Mouse (Mus musculus) cerebellum, adult 2 months (tissue): ENCODE data around the gene Cd47. TPM values are rescaled to one million over a fixed set of nuclear protein-coding genes. Genes with fewer than 3 reads are reported as not detected.

ENCODE experiments used
- DNase-seq, 2 experiments: peaks; one replicate each; pipeline ENCODE4 v3.0.0; 2021
- H3K27ac ChIP-seq: fragments of 200-500 bp; 2 replicates; pipeline ENCODE4 v1.5.1; 2012; ENCODE audit warnings: low read length, control low read depth, inconsistent platforms; ENCODE audit not compliant: insufficient read depth
- H3K27me3 ChIP-seq: fragments of 200-500 bp; 2 replicates; pipeline ENCODE4 v1.6.1; 2012; ENCODE audit warnings: inconsistent platforms, mild to moderate bottlenecking, low read length, moderate library complexity; ENCODE audit not compliant: control insufficient read depth, insufficient read depth
- H3K4me1 ChIP-seq: fragments of 200-500 bp; 2 replicates; pipeline ENCODE4 v1.6.1; 2011; ENCODE audit warnings: low read length; ENCODE audit not compliant: control insufficient read depth, insufficient read depth
- H3K4me3 ChIP-seq: fragments of 200-500 bp; replicated peaks from 2 replicates; pipeline ENCODE3; 2011; ENCODE audit warnings: mild to moderate bottlenecking, low read depth, low read length, control low read depth; ENCODE audit not compliant: insufficient read depth
- CTCF ChIP-seq: fragments of 200-500 bp; IDR thresholded peaks from 2 replicates; pipeline ENCODE4 v1.5.1; 2011; ENCODE audit warnings: low read depth, mild to moderate bottlenecking, control low read depth, low read length, moderate library complexity, borderline replicate concordance; ENCODE audit not compliant: insufficient read depth
- POLR2A ChIP-seq: fragments of 200-500 bp; IDR thresholded peaks from 2 replicates; pipeline ENCODE4 v1.6.1; 2011; ENCODE audit warnings: low read length, control low read depth, borderline replicate concordance; ENCODE audit not compliant: insufficient read depth
- WGBS: fragments of 180-500 bp; shearing (Covaris S2); methylation state at CpG from one replicate; pipeline ENCODE4 v1.1.7; 2018; 5-methylcytosine and 5-hydroxymethylcytosine counted together
- polyA plus RNA-seq: library from polyadenylated mRNA; depleted of rRNA; stranded (reverse); fragments of >200 nt; gene quantifications from 2 replicates; pipeline ENCODE4 v1.2.3, GENCODE M21; 2012

Cd47 gene
- polyA plus RNA-seq, 1 experiment: 123 TPM

- 89% methylated on average over 7 of the region's 7 CpGs for WGBS
- TF ChIP-seq CTCF: no peak
- no peak for TF ChIP-seq POLR2A
- DNase-seq: no peak
- no peak overlapping the region for H3K4me3 ChIP-seq
- peaks cover 5% of the 10 kb centered on the region; the same call in 1 of the 2 replicates for H3K4me1 ChIP-seq
- H3K27ac ChIP-seq: no peak overlapping the region
- H3K27me3 ChIP-seq: no peaks in the 10 kb centered on the region
These were observed 23.4 kb upstream of the Cd47 start for GRCm38 (mm10) chr16:49776981-49777380.

GRCm38 (mm10) chr16:49781556-49782156, 18.7 kb upstream of the Cd47 start:
- WGBS: 93% methylated on average over 5 of the region's 5 CpGs
- Histone ChIP-seq H3K27ac (no peak overlapping the region), H3K4me1 (no peaks in the 10 kb centered on the region), H3K27me3 (no peaks in the 10 kb centered on the region), H3K4me3 (no peak overlapping the region)
- no peak for DNase-seq
- TF ChIP-seq CTCF (no peak), POLR2A (no peak)

DNA sequence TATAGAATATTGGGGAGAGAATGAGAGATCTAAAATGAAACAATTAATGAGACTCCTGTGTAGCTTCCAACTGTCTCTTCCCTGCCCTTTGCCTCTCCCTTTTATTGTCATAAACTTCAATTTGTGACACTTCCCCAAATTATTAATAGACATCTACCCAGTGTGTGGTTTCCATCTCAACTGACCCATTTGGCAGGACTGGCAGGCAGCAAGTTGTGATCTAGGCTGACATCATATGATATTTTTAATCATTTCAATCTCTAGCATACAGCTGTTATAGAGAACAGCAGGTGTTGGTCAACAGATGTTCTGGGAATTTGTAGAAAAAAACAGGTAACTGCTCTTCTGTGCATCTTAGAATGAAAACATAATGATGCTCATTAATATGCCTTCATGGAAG, 17.0 kb upstream of the Cd47 start:
- Histone ChIP-seq H3K4me3 (no peak overlapping the region), H3K4me1 (no peaks in the 10 kb centered on the region), H3K27ac (no peak overlapping the region), H3K27me3 (no peaks in the 10 kb centered on the region)
- TF ChIP-seq POLR2A (no peak), CTCF (no peak)
- peak in 1 of 2 experiments; percentile 53 for DNase-seq

GRCm38 (mm10) chr16:49786116-49786515, 14.2 kb upstream of the Cd47 start:
- Histone ChIP-seq H3K27me3 (no peaks in the 10 kb centered on the region), H3K4me1 (no peaks in the 10 kb centered on the region), H3K4me3 (no peak overlapping the region), H3K27ac (no peak overlapping the region)
- no peak for DNase-seq
- TF ChIP-seq POLR2A: no peak
- TF ChIP-seq CTCF: no peak
- 92% methylated on average over 6 of the region's 6 CpGs for WGBS

- WGBS: 92% methylated on average over 5 of the region's 5 CpGs
- Histone ChIP-seq H3K4me1 (no peaks in the 10 kb centered on the region), H3K4me3 (no peak overlapping the region), H3K27ac (no peak overlapping the region), H3K27me3 (no peaks in the 10 kb centered on the region)
- DNase-seq: no peak
- TF ChIP-seq CTCF (no peak), POLR2A (no peak)
These were observed 12.6 kb upstream of the Cd47 start for GRCm38 (mm10) chr16:49787714-49788113.

DNA sequence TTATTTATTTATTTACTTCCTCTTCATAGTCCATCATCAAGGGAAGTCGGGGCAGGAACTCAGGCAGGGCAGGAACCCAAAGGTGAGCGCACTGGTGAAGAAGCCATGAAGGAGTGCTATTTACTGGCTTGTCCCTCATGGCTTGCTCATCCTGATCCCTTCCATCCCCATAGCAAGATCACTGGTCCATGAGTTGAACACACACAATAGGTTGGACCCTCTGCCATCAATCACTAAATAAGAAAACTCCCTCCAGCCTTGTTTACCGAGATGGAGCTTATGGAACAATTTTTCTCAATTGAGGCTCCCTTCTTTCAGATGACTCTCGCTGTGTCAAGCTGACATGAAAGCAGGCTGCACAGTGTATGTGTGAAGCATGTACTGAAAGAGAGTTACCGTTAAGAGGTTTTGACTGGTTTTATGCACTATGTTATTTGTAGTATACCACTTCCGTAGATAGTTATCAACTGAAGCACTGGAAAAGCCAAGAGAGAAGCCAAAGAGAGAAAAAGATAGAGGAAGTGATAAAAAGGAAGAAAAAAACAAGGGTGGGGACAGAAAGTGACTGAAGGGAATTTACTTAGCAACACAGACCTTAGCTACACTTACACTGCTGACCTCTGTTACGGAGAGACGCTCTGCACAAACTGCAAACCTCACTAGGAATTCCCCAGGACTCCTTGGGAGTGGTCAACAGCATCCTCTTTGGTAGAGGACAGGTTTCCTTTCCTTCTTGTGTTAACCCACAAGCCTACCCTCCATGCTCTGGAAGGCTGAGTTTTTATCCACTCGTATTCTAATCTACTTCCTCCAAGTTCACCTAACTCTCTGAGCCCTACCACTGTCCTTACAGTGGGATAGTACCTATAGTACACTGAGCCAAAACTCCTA, 9.5 kb upstream of the Cd47 start:
- 87% methylated on average over 9 of the region's 9 CpGs for WGBS
- no peak overlapping the region for H3K4me3 ChIP-seq
- no peak overlapping the region for H3K27ac ChIP-seq
- no peaks in the 10 kb centered on the region for H3K27me3 ChIP-seq
- DNase-seq: no peak
- no peak for TF ChIP-seq POLR2A
- TF ChIP-seq CTCF: no peak
- no peaks in the 10 kb centered on the region for H3K4me1 ChIP-seq

DNA sequence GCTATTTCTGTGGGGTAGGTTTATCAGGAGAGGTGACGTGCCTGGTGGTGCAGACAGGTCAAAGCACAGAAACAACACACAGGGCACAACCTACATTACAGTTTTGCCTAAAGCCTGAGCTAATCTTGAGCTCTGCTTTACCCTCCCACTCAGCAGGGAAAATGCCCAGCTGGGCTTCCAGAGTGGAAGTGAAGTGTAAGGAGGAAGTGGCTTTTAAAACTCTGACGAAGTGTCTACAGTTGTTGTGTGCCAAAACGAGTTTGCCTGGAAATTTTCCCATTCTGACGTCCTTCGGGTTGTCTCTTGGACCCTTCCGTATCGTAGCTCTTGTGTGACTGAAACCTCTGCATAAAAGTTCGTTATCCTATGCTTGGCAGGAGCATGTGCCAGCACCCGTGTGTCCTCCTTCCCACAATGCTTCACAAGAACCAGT, 7.9 kb upstream of the Cd47 start:
- H3K4me3 ChIP-seq: no peak overlapping the region
- TF ChIP-seq POLR2A: no peak
- TF ChIP-seq CTCF: no peak
- no peaks in the 10 kb centered on the region for H3K27me3 ChIP-seq
- 37% methylated on average over 9 of the region's 9 CpGs for WGBS
- H3K27ac ChIP-seq: no peak overlapping the region
- DNase-seq: no peak
- H3K4me1 ChIP-seq: no peaks in the 10 kb centered on the region

- Histone ChIP-seq H3K4me3 (no peak overlapping the region), H3K27me3 (no peaks in the 10 kb centered on the region), H3K27ac (no peak overlapping the region), H3K4me1 (no peaks in the 10 kb centered on the region)
- DNase-seq: no peak
- no peak for TF ChIP-seq CTCF
- no peak for TF ChIP-seq POLR2A
- 95% methylated on average over 9 of the region's 9 CpGs for WGBS
These were observed 6.7 kb upstream of the Cd47 start for GRCm38 (mm10) chr16:49793596-49793995.
